Mouse (Mus musculus): ENCODE measurements around the gene Rplp1. TPM values are rescaled to one million over a fixed set of nuclear protein-coding genes. Genes with fewer than 3 reads are reported as not detected.
A peak's percentile ranks its signal among the peaks of the same experiment; 100 is the strongest.

Gene Rplp1
- polyA plus RNA-seq (2015; fragmentation: Nextera tagmentation; extraction: Ambion mirVana): 913 and 1,036 TPM in 2 replicates

GRCm38 (mm10) chr9:61914203-61914916, at the start of gene Rplp1:
Gene Rplp1 (minus strand): TSS chr9:61914542.
- Histone ChIP-seq H3K4me3 (peak within 1 kb of the TSS; percentile 98), H3K27me3 (replicated peaks) (no peaks in the 10 kb centered on the region), H3K9ac (peak within 1 kb of the TSS; percentile 97), H3K27ac (replicated peaks) (peak within 1 kb of the TSS; percentile 97), H3K9me3 (no peaks in the 10 kb centered on the region), H3K4me1 (peaks cover 32% of the 10 kb centered on the region), H3K4me2 (peak within 1 kb of the TSS; percentile 91), H3K36me3 (peaks cover 52% of the 10 kb centered on the region)
- WGBS: under 1% methylated on average over 70 of the region's 70 CpGs
- ATAC-seq (ENCODE audit: extremely low read depth, insufficient number of reproducible peaks, low FRiP score, low TSS enrichment): peak; percentile 93

GRCm38 (mm10) chr9:61963356-61963755, 49.0 kb upstream of the Rplp1 start:
- Histone ChIP-seq H3K36me3 (no peaks in the 10 kb centered on the region), H3K4me3 (no peak overlapping the region), H3K4me2 (no peak overlapping the region), H3K9me3 (no peaks in the 10 kb centered on the region), H3K4me1 (peaks cover 18% of the 10 kb centered on the region), H3K27ac (replicated peaks) (no peak overlapping the region), H3K9ac (no peak overlapping the region), H3K27me3 (replicated peaks) (no peaks in the 10 kb centered on the region)
- 61% methylated on average over 6 of the region's 6 CpGs for WGBS
- no peak for ATAC-seq (ENCODE audit: extremely low read depth, insufficient number of reproducible peaks, low FRiP score, low TSS enrichment)

- no peak overlapping the region for H3K27ac ChIP-seq (replicated peaks)
- no peaks in the 10 kb centered on the region for H3K9me3 ChIP-seq
- peaks cover 18% of the 10 kb centered on the region for H3K4me1 ChIP-seq
- no peak for ATAC-seq (ENCODE audit: extremely low read depth, insufficient number of reproducible peaks, low FRiP score, low TSS enrichment)
- no peaks in the 10 kb centered on the region for H3K36me3 ChIP-seq
- 78% methylated on average over 4 of the region's 4 CpGs for WGBS
- no peaks in the 10 kb centered on the region for H3K27me3 ChIP-seq (replicated peaks)
- no peak overlapping the region for H3K4me2 ChIP-seq
- H3K9ac ChIP-seq: no peak overlapping the region
- no peak overlapping the region for H3K4me3 ChIP-seq
These were observed 46.8 kb upstream of the Rplp1 start for GRCm38 (mm10) chr9:61961181-61961580.

- 43% methylated on average over 5 of the region's 5 CpGs for WGBS
These were observed 46.4 kb upstream of the Rplp1 start for GRCm38 (mm10) chr9:61960753-61961152.

GRCm38 (mm10) chr9:61959921-61960569, 45.7 kb upstream of the Rplp1 start:
- 84% methylated on average over 1 of the region's 1 CpGs for WGBS
- peaks cover 16% of the 10 kb centered on the region for H3K4me1 ChIP-seq
- no peak overlapping the region for H3K9ac ChIP-seq
- H3K27ac ChIP-seq (replicated peaks): no peak overlapping the region
- H3K4me2 ChIP-seq: no peak overlapping the region
- H3K4me3 ChIP-seq: no peak overlapping the region
- no peak for ATAC-seq (ENCODE audit: extremely low read depth, insufficient number of reproducible peaks, low FRiP score, low TSS enrichment)
- H3K9me3 ChIP-seq: no peaks in the 10 kb centered on the region
- H3K36me3 ChIP-seq: no peaks in the 10 kb centered on the region
- no peaks in the 10 kb centered on the region for H3K27me3 ChIP-seq (replicated peaks)

More at GRCm38 (mm10) chr9:61960753-61961152, 46.4 kb upstream of the Rplp1 start:
- Histone ChIP-seq H3K4me1 (peaks cover 18% of the 10 kb centered on the region), H3K9me3 (no peaks in the 10 kb centered on the region), H3K27ac (replicated peaks) (no peak overlapping the region), H3K4me3 (no peak overlapping the region), H3K36me3 (no peaks in the 10 kb centered on the region), H3K9ac (no peak overlapping the region), H3K27me3 (replicated peaks) (no peaks in the 10 kb centered on the region), H3K4me2 (no peak overlapping the region)
- no peak for ATAC-seq (ENCODE audit: extremely low read depth, insufficient number of reproducible peaks, low FRiP score, low TSS enrichment)

- H3K4me1 ChIP-seq: peaks cover 7% of the 10 kb centered on the region
- H3K27ac ChIP-seq (replicated peaks): no peak overlapping the region
- no peaks in the 10 kb centered on the region for H3K36me3 ChIP-seq
- H3K27me3 ChIP-seq (replicated peaks): no peaks in the 10 kb centered on the region
- no peak overlapping the region for H3K4me2 ChIP-seq
- no peak for ATAC-seq (ENCODE audit: extremely low read depth, insufficient number of reproducible peaks, low FRiP score, low TSS enrichment)
- no peak overlapping the region for H3K9ac ChIP-seq
- H3K9me3 ChIP-seq: no peaks in the 10 kb centered on the region
- H3K4me3 ChIP-seq: no peak overlapping the region
These were observed 40.4 kb upstream of the Rplp1 start for GRCm38 (mm10) chr9:61954707-61955106.

GRCm38 (mm10) chr9:61952241-61952640, 37.9 kb upstream of the Rplp1 start:
- 0 out of 2 replicates have a peak overlapping the region, but pooled peaks have one; percentile 10 for H3K9ac ChIP-seq
- no peak for ATAC-seq (ENCODE audit: extremely low read depth, insufficient number of reproducible peaks, low FRiP score, low TSS enrichment)
- H3K36me3 ChIP-seq: no peaks in the 10 kb centered on the region
- no peaks in the 10 kb centered on the region for H3K27me3 ChIP-seq (replicated peaks)
- H3K27ac ChIP-seq (replicated peaks): no peak overlapping the region
- H3K4me1 ChIP-seq: peaks cover 14% of the 10 kb centered on the region
- H3K4me2 ChIP-seq: no peak overlapping the region
- no peaks in the 10 kb centered on the region for H3K9me3 ChIP-seq
- 44% methylated on average over 7 of the region's 7 CpGs for WGBS
- H3K4me3 ChIP-seq: no peak overlapping the region

- Histone ChIP-seq H3K4me1 (peaks cover 28% of the 10 kb centered on the region), H3K9me3 (no peaks in the 10 kb centered on the region), H3K9ac (peak overlapping the region; percentile 75), H3K4me3 (peak overlapping the region; percentile 92), H3K27me3 (replicated peaks) (no peaks in the 10 kb centered on the region), H3K36me3 (peaks cover 14% of the 10 kb centered on the region), H3K4me2 (peak overlapping the region; percentile 98), H3K27ac (replicated peaks) (peak overlapping the region; percentile 61)
- WGBS: 8% methylated on average over 24 of the region's 24 CpGs
- ATAC-seq (ENCODE audit: extremely low read depth, insufficient number of reproducible peaks, low FRiP score, low TSS enrichment): no peak
These were observed 33.3 kb upstream of the Rplp1 start for GRCm38 (mm10) chr9:61947402-61948346.

- Histone ChIP-seq H3K27me3 (replicated peaks) (no peaks in the 10 kb centered on the region), H3K4me2 (peak within 1 kb of the TSS; percentile 98), H3K9ac (peak within 1 kb of the TSS; percentile 91), H3K9me3 (no peaks in the 10 kb centered on the region), H3K27ac (replicated peaks) (peak within 1 kb of the TSS; percentile 77), H3K36me3 (peaks cover 22% of the 10 kb centered on the region), H3K4me3 (peak within 1 kb of the TSS; percentile 92), H3K4me1 (peaks cover 28% of the 10 kb centered on the region)
- ATAC-seq (ENCODE audit: extremely low read depth, insufficient number of reproducible peaks, low FRiP score, low TSS enrichment): peak; percentile 95
- WGBS: 1% methylated on average over 44 of the region's 44 CpGs
These were observed 32.5 kb upstream of the Rplp1 start, which contains the start of gene Kif23 for GRCm38 (mm10) chr9:61946623-61947401. Gene Kif23 (minus strand): TSS chr9:61946774.

GRCm38 (mm10) chr9:61945973-61946611, 31.8 kb upstream of the Rplp1 start:
- Histone ChIP-seq H3K27ac (replicated peaks) (peak overlapping the region; percentile 77), H3K4me1 (peaks cover 35% of the 10 kb centered on the region), H3K36me3 (peaks cover 25% of the 10 kb centered on the region), H3K4me2 (peak overlapping the region; percentile 98), H3K9ac (peak overlapping the region; percentile 91), H3K9me3 (no peaks in the 10 kb centered on the region), H3K27me3 (replicated peaks) (no peaks in the 10 kb centered on the region), H3K4me3 (peak overlapping the region; percentile 92)
- peak; percentile 56 for ATAC-seq (ENCODE audit: extremely low read depth, insufficient number of reproducible peaks, low FRiP score, low TSS enrichment)
- under 1% methylated on average over 36 of the region's 38 CpGs for WGBS
